Mouse (Mus musculus): Measurements from ENCODE around the gene Ddah1.

DNA sequence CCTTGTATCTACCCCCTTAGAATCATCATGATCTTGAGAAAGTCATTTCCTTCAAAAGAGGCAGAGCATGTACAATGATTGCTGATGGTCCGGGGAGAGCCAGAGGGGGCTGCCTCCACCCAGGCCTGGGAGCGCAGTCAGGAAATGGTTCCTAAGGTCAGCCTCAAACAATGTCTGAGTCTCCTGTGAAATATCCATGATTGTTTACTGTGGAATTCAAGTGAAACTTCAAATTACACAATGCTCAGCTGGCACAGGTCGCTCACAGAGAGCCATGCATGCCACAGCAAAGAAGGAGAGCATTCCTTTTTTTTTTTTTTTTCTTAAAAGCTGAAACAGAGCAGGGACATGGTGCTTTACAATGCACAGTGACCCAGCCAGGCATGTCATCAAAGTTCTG, 134.0 kb downstream of the Ddah1 start:
- TF ChIP-seq CTCF (IDR thresholded peaks at IDR 0.05; ENCODE audit: low read depth) (no peak), EP300 (IDR thresholded peaks at IDR 0.05; ENCODE audit: low read depth) (no peak)

All from heart, postnatal 0 days (tissue).